Mouse (Mus musculus): ENCODE results near the gene Fkbp7. TPM values are rescaled to one million over a fixed set of nuclear protein-coding genes. Genes with fewer than 3 reads are reported as not detected.

Gene Fkbp7
- 128 and 157 TPM in 2 replicates for polyA plus RNA-seq (2014; fragmentation: Nextera tagmentation; extraction: Ambion mirVana)

DNA sequence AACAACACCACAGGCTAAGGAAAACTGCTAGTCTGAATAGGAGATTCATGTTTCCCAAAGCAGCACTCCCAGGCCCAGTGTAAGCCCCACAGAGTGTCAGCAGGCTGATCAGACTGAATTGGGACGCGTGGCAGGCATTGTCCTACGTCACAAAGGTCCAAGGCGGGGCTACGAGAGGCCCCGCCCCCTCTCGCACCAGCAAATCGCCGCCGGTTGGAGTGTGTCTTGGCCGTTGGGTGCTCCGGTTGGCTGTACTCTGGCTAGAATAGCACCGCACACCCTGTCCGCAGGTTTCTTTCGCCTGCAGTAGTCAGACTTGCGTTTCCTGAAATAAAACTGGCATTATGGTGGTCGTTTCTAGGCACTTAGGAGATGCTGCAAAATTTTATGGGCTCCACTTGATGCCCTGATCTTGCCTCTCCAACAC lies at the start of gene Fkbp7:
Gene Fkbp7 (minus strand): TSS at position 151 of the 427 bp plus-strand sequence.
- peaks cover 21% of the 10 kb centered on the region for H3K4me1 ChIP-seq (ENCODE audit: control insufficient read depth, insufficient read depth, low read length)
- ATAC-seq (ENCODE audit: low read depth) = peak; percentile 96
- peak; percentile 95 for DNase-seq (ENCODE audit: low spot score)
- H3K36me3 ChIP-seq (ENCODE audit: control insufficient read depth, insufficient read depth, low read length) = 0 out of 2 replicates have a peak, but pooled peaks cover under 1% of the 10 kb centered on the region
- peak within 1 kb of the TSS; percentile 93 for H3K27ac ChIP-seq (replicated peaks; ENCODE audit: low read depth, low read length)
- H3K9me3 ChIP-seq (ENCODE audit: control insufficient read depth, low read length) = no peaks in the 10 kb centered on the region
- WGBS = under 1% methylated on average over 17 of the region's 17 CpGs
- no peaks in the 10 kb centered on the region for H3K27me3 ChIP-seq (replicated peaks; ENCODE audit: control insufficient read depth, insufficient read depth, low read length)
- peak within 1 kb of the TSS; percentile 82 for H3K4me2 ChIP-seq (ENCODE audit: low read depth, low read length)
- peak within 1 kb of the TSS; percentile 79 for H3K9ac ChIP-seq (ENCODE audit: low read depth, low read length)
- H3K4me3 ChIP-seq (ENCODE audit: low read depth, low read length) = peak within 1 kb of the TSS; percentile 59

- ATAC-seq (ENCODE audit: low read depth) (no peak), DNase-seq (ENCODE audit: low spot score) (no peak)
- no peak overlapping the region for H3K4me2 ChIP-seq (ENCODE audit: low read depth, low read length)
- H3K36me3 ChIP-seq (ENCODE audit: control insufficient read depth, insufficient read depth, low read length) = peaks cover 24% of the 10 kb centered on the region; the same call in 1 of the 2 replicates
- no peak overlapping the region for H3K27ac ChIP-seq (replicated peaks; ENCODE audit: low read depth, low read length)
- no peaks in the 10 kb centered on the region for H3K27me3 ChIP-seq (replicated peaks; ENCODE audit: control insufficient read depth, insufficient read depth, low read length)
- H3K4me3 ChIP-seq (ENCODE audit: low read depth, low read length) = no peak overlapping the region
- H3K9ac ChIP-seq (ENCODE audit: low read depth, low read length) = no peak overlapping the region
- H3K4me1 ChIP-seq (ENCODE audit: control insufficient read depth, insufficient read depth, low read length) = no peaks in the 10 kb centered on the region
- peaks cover 29% of the 10 kb centered on the region; the same call in 1 of the 2 replicates for H3K9me3 ChIP-seq (ENCODE audit: control insufficient read depth, low read length)
- WGBS = 96% methylated on average over 14 of the region's 14 CpGs
These were observed 46.7 kb upstream of the Fkbp7 start for GRCm38 (mm10) chr2:76719650-76720049.

GRCm38 (mm10) chr2:76714984-76715383 lies 42.1 kb upstream of the Fkbp7 start:
- H3K4me1 ChIP-seq (ENCODE audit: control insufficient read depth, insufficient read depth, low read length) = no peaks in the 10 kb centered on the region
- H3K9ac ChIP-seq (ENCODE audit: low read depth, low read length) = no peak overlapping the region
- no peak overlapping the region for H3K27ac ChIP-seq (replicated peaks; ENCODE audit: low read depth, low read length)
- H3K27me3 ChIP-seq (replicated peaks; ENCODE audit: control insufficient read depth, insufficient read depth, low read length) = no peaks in the 10 kb centered on the region
- no peak for DNase-seq (ENCODE audit: low spot score)
- WGBS = 65% methylated on average over 8 of the region's 8 CpGs
- no peak for ATAC-seq (ENCODE audit: low read depth)
- H3K36me3 ChIP-seq (ENCODE audit: control insufficient read depth, insufficient read depth, low read length) = peaks cover 41% of the 10 kb centered on the region
- H3K9me3 ChIP-seq (ENCODE audit: control insufficient read depth, low read length) = peaks cover 59% of the 10 kb centered on the region
- no peak overlapping the region for H3K4me3 ChIP-seq (ENCODE audit: low read depth, low read length)
- H3K4me2 ChIP-seq (ENCODE audit: low read depth, low read length) = no peak overlapping the region

DNA sequence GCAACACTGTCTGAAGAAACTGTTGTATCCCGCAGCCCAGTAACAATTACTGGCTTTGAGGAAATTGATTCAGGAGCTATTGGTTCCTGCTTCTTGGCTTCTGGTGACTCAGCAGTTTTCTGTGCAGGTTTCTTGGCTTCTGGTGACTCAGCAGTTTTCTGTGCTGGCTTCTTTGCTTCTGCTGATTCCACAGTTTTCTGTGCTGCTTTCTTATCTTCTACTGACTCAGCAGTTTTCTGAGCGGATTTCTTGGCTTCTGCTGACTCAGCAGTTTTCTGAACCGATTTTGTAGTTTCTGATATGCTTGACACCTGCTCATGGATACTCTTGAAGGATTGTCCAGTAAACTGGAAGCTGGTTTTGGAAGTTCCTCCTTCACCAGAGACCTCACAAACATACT lies 35.6 kb upstream of the Fkbp7 start:
- Histone ChIP-seq H3K4me2 (ENCODE audit: low read depth, low read length) (no peak overlapping the region), H3K9ac (ENCODE audit: low read depth, low read length) (no peak overlapping the region), H3K27ac (replicated peaks; ENCODE audit: low read depth, low read length) (no peak overlapping the region), H3K4me1 (ENCODE audit: control insufficient read depth, insufficient read depth, low read length) (no peaks in the 10 kb centered on the region), H3K27me3 (replicated peaks; ENCODE audit: control insufficient read depth, insufficient read depth, low read length) (no peaks in the 10 kb centered on the region), H3K4me3 (ENCODE audit: low read depth, low read length) (no peak overlapping the region), H3K36me3 (ENCODE audit: control insufficient read depth, insufficient read depth, low read length) (peaks cover 29% of the 10 kb centered on the region), H3K9me3 (ENCODE audit: control insufficient read depth, low read length) (peaks cover 35% of the 10 kb centered on the region)
- DNase-seq (ENCODE audit: low spot score) (no peak), ATAC-seq (ENCODE audit: low read depth) (no peak)
- 86% methylated on average over 3 of the region's 3 CpGs for WGBS

DNA sequence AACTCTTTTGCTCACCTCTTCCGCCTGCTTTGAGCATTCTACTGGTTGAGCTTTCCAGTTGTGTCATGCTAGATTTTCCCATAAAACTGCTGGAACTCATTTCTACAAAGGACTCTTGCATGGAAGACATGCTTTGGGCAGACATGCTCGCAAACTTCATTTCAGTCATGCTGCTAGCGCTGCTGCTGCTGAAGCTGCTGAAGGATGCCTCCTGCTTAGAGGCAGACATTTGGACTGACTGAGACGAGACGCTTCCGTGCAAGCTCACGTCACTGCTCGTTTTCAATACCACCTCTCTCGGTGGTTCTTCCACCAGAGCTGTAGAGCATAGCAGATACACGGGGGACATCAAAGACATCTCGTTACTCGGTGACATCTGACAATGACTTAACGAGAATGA lies 32.7 kb upstream of the Fkbp7 start:
- H3K9me3 ChIP-seq (ENCODE audit: control insufficient read depth, low read length) = peaks cover 11% of the 10 kb centered on the region
- no peak overlapping the region for H3K9ac ChIP-seq (ENCODE audit: low read depth, low read length)
- 90% methylated on average over 13 of the region's 13 CpGs for WGBS
- no peak for DNase-seq (ENCODE audit: low spot score)
- H3K4me3 ChIP-seq (ENCODE audit: low read depth, low read length) = no peak overlapping the region
- no peaks in the 10 kb centered on the region for H3K4me1 ChIP-seq (ENCODE audit: control insufficient read depth, insufficient read depth, low read length)
- ATAC-seq (ENCODE audit: low read depth) = no peak
- H3K27ac ChIP-seq (replicated peaks; ENCODE audit: low read depth, low read length) = no peak overlapping the region
- H3K27me3 ChIP-seq (replicated peaks; ENCODE audit: control insufficient read depth, insufficient read depth, low read length) = no peaks in the 10 kb centered on the region
- no peak overlapping the region for H3K4me2 ChIP-seq (ENCODE audit: low read depth, low read length)
- peaks cover 19% of the 10 kb centered on the region for H3K36me3 ChIP-seq (ENCODE audit: control insufficient read depth, insufficient read depth, low read length)

- Histone ChIP-seq H3K9me3 (ENCODE audit: control insufficient read depth, low read length) (no peaks in the 10 kb centered on the region), H3K4me1 (ENCODE audit: control insufficient read depth, insufficient read depth, low read length) (no peaks in the 10 kb centered on the region), H3K9ac (ENCODE audit: low read depth, low read length) (no peak overlapping the region), H3K27ac (replicated peaks; ENCODE audit: low read depth, low read length) (no peak overlapping the region), H3K4me3 (ENCODE audit: low read depth, low read length) (no peak overlapping the region), H3K4me2 (ENCODE audit: low read depth, low read length) (no peak overlapping the region), H3K36me3 (ENCODE audit: control insufficient read depth, insufficient read depth, low read length) (peaks cover 5% of the 10 kb centered on the region; the same call in 1 of the 2 replicates), H3K27me3 (replicated peaks; ENCODE audit: control insufficient read depth, insufficient read depth, low read length) (no peaks in the 10 kb centered on the region)
- ATAC-seq (ENCODE audit: low read depth) = no peak
- 84% methylated on average over 5 of the region's 5 CpGs for WGBS
- DNase-seq (ENCODE audit: low spot score) = no peak
These were observed 29.8 kb upstream of the Fkbp7 start for GRCm38 (mm10) chr2:76702751-76703150.

- no peak overlapping the region for H3K4me3 ChIP-seq (ENCODE audit: low read depth, low read length)
- DNase-seq (ENCODE audit: low spot score) (no peak), ATAC-seq (ENCODE audit: low read depth) (no peak)
- no peak overlapping the region for H3K9ac ChIP-seq (ENCODE audit: low read depth, low read length)
- no peaks in the 10 kb centered on the region for H3K4me1 ChIP-seq (ENCODE audit: control insufficient read depth, insufficient read depth, low read length)
- no peak overlapping the region for H3K27ac ChIP-seq (replicated peaks; ENCODE audit: low read depth, low read length)
- 86% methylated on average over 3 of the region's 3 CpGs for WGBS
- no peak overlapping the region for H3K4me2 ChIP-seq (ENCODE audit: low read depth, low read length)
- H3K36me3 ChIP-seq (ENCODE audit: control insufficient read depth, insufficient read depth, low read length) = peaks cover 11% of the 10 kb centered on the region
- H3K27me3 ChIP-seq (replicated peaks; ENCODE audit: control insufficient read depth, insufficient read depth, low read length) = no peaks in the 10 kb centered on the region
- no peaks in the 10 kb centered on the region for H3K9me3 ChIP-seq (ENCODE audit: control insufficient read depth, low read length)
These were observed 29.3 kb upstream of the Fkbp7 start for GRCm38 (mm10) chr2:76702188-76702587.

- no peak overlapping the region for H3K9ac ChIP-seq (ENCODE audit: low read depth, low read length)
- H3K27ac ChIP-seq (replicated peaks; ENCODE audit: low read depth, low read length) = no peak overlapping the region
- DNase-seq (ENCODE audit: low spot score) (no peak), ATAC-seq (ENCODE audit: low read depth) (no peak)
- peaks cover 70% of the 10 kb centered on the region for H3K36me3 ChIP-seq (ENCODE audit: control insufficient read depth, insufficient read depth, low read length)
- H3K4me1 ChIP-seq (ENCODE audit: control insufficient read depth, insufficient read depth, low read length) = no peaks in the 10 kb centered on the region
- H3K9me3 ChIP-seq (ENCODE audit: control insufficient read depth, low read length) = no peaks in the 10 kb centered on the region
- 82% methylated on average over 6 of the region's 6 CpGs for WGBS
- no peak overlapping the region for H3K4me2 ChIP-seq (ENCODE audit: low read depth, low read length)
- no peaks in the 10 kb centered on the region for H3K27me3 ChIP-seq (replicated peaks; ENCODE audit: control insufficient read depth, insufficient read depth, low read length)
- H3K4me3 ChIP-seq (ENCODE audit: low read depth, low read length) = no peak overlapping the region
These were observed 22.4 kb upstream of the Fkbp7 start for GRCm38 (mm10) chr2:76695290-76695689.

GRCm38 (mm10) chr2:76693765-76694164 lies 20.8 kb upstream of the Fkbp7 start:
- Histone ChIP-seq H3K27ac (replicated peaks; ENCODE audit: low read depth, low read length) (no peak overlapping the region), H3K27me3 (replicated peaks; ENCODE audit: control insufficient read depth, insufficient read depth, low read length) (no peaks in the 10 kb centered on the region), H3K4me1 (ENCODE audit: control insufficient read depth, insufficient read depth, low read length) (no peaks in the 10 kb centered on the region), H3K9me3 (ENCODE audit: control insufficient read depth, low read length) (no peaks in the 10 kb centered on the region), H3K4me3 (ENCODE audit: low read depth, low read length) (no peak overlapping the region), H3K9ac (ENCODE audit: low read depth, low read length) (no peak overlapping the region), H3K36me3 (ENCODE audit: control insufficient read depth, insufficient read depth, low read length) (peaks cover 80% of the 10 kb centered on the region), H3K4me2 (ENCODE audit: low read depth, low read length) (no peak overlapping the region)
- DNase-seq (ENCODE audit: low spot score) (no peak), ATAC-seq (ENCODE audit: low read depth) (no peak)
- 79% methylated on average over 5 of the region's 5 CpGs for WGBS
